Mouse (Mus musculus): ENCODE measurements around the gene Plek2. TPM values are rescaled to one million over a fixed set of nuclear protein-coding genes. Genes with fewer than 3 reads are reported as not detected.
"Not testable (repeated sequence)": the region's sequence is repeated elsewhere in the genome, so short reads cannot be mapped to it uniquely, and the experiment has no call there.

The Plek2 gene
- polyA plus RNA-seq, 1 experiment from 2014 or later = 3.8 TPM

GRCm38 (mm10) chr12:78936494-78936893 is 29.7 kb upstream of the Plek2 start:
- ATAC-seq = no peak
- Histone ChIP-seq H3K27me3 (ENCODE audit: control insufficient read depth, insufficient read depth, low read depth, low read length) (no peaks in the 10 kb centered on the region), H3K9me3 (replicated peaks; ENCODE audit: control insufficient read depth, low read length, poor library complexity, severe bottlenecking) (no peaks in the 10 kb centered on the region), H3K4me3 (ENCODE audit: low read depth, low read length) (no peak overlapping the region), H3K27ac (ENCODE audit: low read length) (no peak overlapping the region), H3K4me2 (ENCODE audit: low read length) (no peak overlapping the region), H3K36me3 (ENCODE audit: control insufficient read depth, insufficient read depth, low read length) (no peaks in the 10 kb centered on the region), H3K4me1 (ENCODE audit: control insufficient read depth, insufficient read depth, low read length) (no peaks in the 10 kb centered on the region), H3K9ac (ENCODE audit: low read depth, low read length) (no peak overlapping the region)
- WGBS = 62% methylated on average over 4 of the region's 4 CpGs

- no peak overlapping the region for H3K4me3 ChIP-seq (ENCODE audit: low read depth, low read length)
- H3K4me2 ChIP-seq (ENCODE audit: low read length) = no peak overlapping the region
- H3K27ac ChIP-seq (ENCODE audit: low read length) = no peak overlapping the region
- no peaks in the 10 kb centered on the region for H3K36me3 ChIP-seq (ENCODE audit: control insufficient read depth, insufficient read depth, low read length)
- no peaks in the 10 kb centered on the region for H3K4me1 ChIP-seq (ENCODE audit: control insufficient read depth, insufficient read depth, low read length)
- H3K9me3 ChIP-seq (replicated peaks; ENCODE audit: control insufficient read depth, low read length, poor library complexity, severe bottlenecking) = no peaks in the 10 kb centered on the region
- H3K9ac ChIP-seq (ENCODE audit: low read depth, low read length) = no peak overlapping the region
- H3K27me3 ChIP-seq (ENCODE audit: control insufficient read depth, insufficient read depth, low read depth, low read length) = no peaks in the 10 kb centered on the region
- 86% methylated on average over 1 of the region's 1 CpGs for WGBS
- ATAC-seq = no peak
Observed at GRCm38 (mm10) chr12:78929900-78930299, 23.1 kb upstream of the Plek2 start.

GRCm38 (mm10) chr12:78927287-78927686 is 20.5 kb upstream of the Plek2 start:
- Histone ChIP-seq H3K36me3 (ENCODE audit: control insufficient read depth, insufficient read depth, low read length) (no peaks in the 10 kb centered on the region), H3K9ac (ENCODE audit: low read depth, low read length) (no peak overlapping the region), H3K27me3 (ENCODE audit: control insufficient read depth, insufficient read depth, low read depth, low read length) (no peaks in the 10 kb centered on the region), H3K4me1 (ENCODE audit: control insufficient read depth, insufficient read depth, low read length) (no peaks in the 10 kb centered on the region), H3K4me2 (ENCODE audit: low read length) (no peak overlapping the region), H3K27ac (ENCODE audit: low read length) (no peak overlapping the region), H3K9me3 (replicated peaks; ENCODE audit: control insufficient read depth, low read length, poor library complexity, severe bottlenecking) (no peaks in the 10 kb centered on the region), H3K4me3 (ENCODE audit: low read depth, low read length) (no peak overlapping the region)
- no peak for ATAC-seq
- WGBS = 77% methylated on average over 5 of the region's 5 CpGs

GRCm38 (mm10) chr12:78923539-78924189 is 16.9 kb upstream of the Plek2 start:
- H3K4me3 ChIP-seq (ENCODE audit: low read depth, low read length) = no peak overlapping the region

GRCm38 (mm10) chr12:78922977-78923376 is 16.2 kb upstream of the Plek2 start:
- H3K9me3 ChIP-seq (replicated peaks; ENCODE audit: control insufficient read depth, low read length, poor library complexity, severe bottlenecking); H3K27me3 ChIP-seq (ENCODE audit: control insufficient read depth, insufficient read depth, low read depth, low read length); H3K4me2 ChIP-seq (ENCODE audit: low read length); H3K27ac ChIP-seq (ENCODE audit: low read length); H3K36me3 ChIP-seq (ENCODE audit: control insufficient read depth, insufficient read depth, low read length); ATAC-seq; H3K9ac ChIP-seq (ENCODE audit: low read depth, low read length); H3K4me1 ChIP-seq (ENCODE audit: control insufficient read depth, insufficient read depth, low read length); H3K4me3 ChIP-seq (ENCODE audit: low read depth, low read length): not testable (repeated sequence)

More at GRCm38 (mm10) chr12:78923539-78924189, 16.9 kb upstream of the Plek2 start:
- H3K27me3 ChIP-seq (ENCODE audit: control insufficient read depth, insufficient read depth, low read depth, low read length) = no peaks in the 10 kb centered on the region
- no peaks in the 10 kb centered on the region for H3K4me1 ChIP-seq (ENCODE audit: control insufficient read depth, insufficient read depth, low read length)
- no peak for ATAC-seq
- H3K27ac ChIP-seq (ENCODE audit: low read length) = no peak overlapping the region
- H3K9ac ChIP-seq (ENCODE audit: low read depth, low read length) = no peak overlapping the region
- H3K36me3 ChIP-seq (ENCODE audit: control insufficient read depth, insufficient read depth, low read length) = no peaks in the 10 kb centered on the region
- no peaks in the 10 kb centered on the region for H3K9me3 ChIP-seq (replicated peaks; ENCODE audit: control insufficient read depth, low read length, poor library complexity, severe bottlenecking)
- WGBS = 92% methylated on average over 7 of the region's 7 CpGs
- no peak overlapping the region for H3K4me2 ChIP-seq (ENCODE audit: low read length)

- Histone ChIP-seq H3K4me2 (ENCODE audit: low read length) (no peak overlapping the region), H3K27ac (ENCODE audit: low read length) (no peak overlapping the region), H3K27me3 (ENCODE audit: control insufficient read depth, insufficient read depth, low read depth, low read length) (no peaks in the 10 kb centered on the region), H3K4me1 (ENCODE audit: control insufficient read depth, insufficient read depth, low read length) (no peaks in the 10 kb centered on the region), H3K36me3 (ENCODE audit: control insufficient read depth, insufficient read depth, low read length) (no peaks in the 10 kb centered on the region), H3K4me3 (ENCODE audit: low read depth, low read length) (no peak overlapping the region), H3K9ac (ENCODE audit: low read depth, low read length) (no peak overlapping the region), H3K9me3 (replicated peaks; ENCODE audit: control insufficient read depth, low read length, poor library complexity, severe bottlenecking) (no peaks in the 10 kb centered on the region)
- whole genome bisulfite sequencing = 85% methylated on average over 3 of the region's 3 CpGs
- ATAC-seq = no peak
Observed at GRCm38 (mm10) chr12:78922058-78922457, 15.3 kb upstream of the Plek2 start.

- H3K9me3 ChIP-seq (replicated peaks; ENCODE audit: control insufficient read depth, low read length, poor library complexity, severe bottlenecking) = no peaks in the 10 kb centered on the region
- no peaks in the 10 kb centered on the region for H3K36me3 ChIP-seq (ENCODE audit: control insufficient read depth, insufficient read depth, low read length)
- H3K9ac ChIP-seq (ENCODE audit: low read depth, low read length) = no peak overlapping the region
- no peaks in the 10 kb centered on the region for H3K4me1 ChIP-seq (ENCODE audit: control insufficient read depth, insufficient read depth, low read length)
- no peak overlapping the region for H3K4me2 ChIP-seq (ENCODE audit: low read length)
- H3K27me3 ChIP-seq (ENCODE audit: control insufficient read depth, insufficient read depth, low read depth, low read length) = no peaks in the 10 kb centered on the region
- WGBS = 79% methylated on average over 4 of the region's 4 CpGs
- H3K27ac ChIP-seq (ENCODE audit: low read length) = no peak overlapping the region
- H3K4me3 ChIP-seq (ENCODE audit: low read depth, low read length) = no peak overlapping the region
- ATAC-seq = no peak
Observed at GRCm38 (mm10) chr12:78921421-78921820, 14.7 kb upstream of the Plek2 start.

GRCm38 (mm10) chr12:78919079-78919712 is 12.4 kb upstream of the Plek2 start:
- Histone ChIP-seq H3K36me3 (ENCODE audit: control insufficient read depth, insufficient read depth, low read length) (no peaks in the 10 kb centered on the region), H3K4me3 (ENCODE audit: low read depth, low read length) (no peak overlapping the region), H3K9ac (ENCODE audit: low read depth, low read length) (no peak overlapping the region), H3K9me3 (replicated peaks; ENCODE audit: control insufficient read depth, low read length, poor library complexity, severe bottlenecking) (no peaks in the 10 kb centered on the region), H3K27me3 (ENCODE audit: control insufficient read depth, insufficient read depth, low read depth, low read length) (no peaks in the 10 kb centered on the region), H3K4me1 (ENCODE audit: control insufficient read depth, insufficient read depth, low read length) (no peaks in the 10 kb centered on the region), H3K4me2 (ENCODE audit: low read length) (peak overlapping the region; percentile 35), H3K27ac (ENCODE audit: low read length) (no peak overlapping the region)
- 37% methylated on average over 16 of the region's 16 CpGs for WGBS
- ATAC-seq = peak; percentile 72

- Histone ChIP-seq H3K4me1 (ENCODE audit: control insufficient read depth, insufficient read depth, low read length) (no peaks in the 10 kb centered on the region), H3K9me3 (replicated peaks; ENCODE audit: control insufficient read depth, low read length, poor library complexity, severe bottlenecking) (no peaks in the 10 kb centered on the region), H3K27ac (ENCODE audit: low read length) (no peak overlapping the region), H3K27me3 (ENCODE audit: control insufficient read depth, insufficient read depth, low read depth, low read length) (peaks cover 4% of the 10 kb centered on the region; the same call in 1 of the 2 replicates), H3K4me2 (ENCODE audit: low read length) (peak overlapping the region; percentile 42), H3K9ac (ENCODE audit: low read depth, low read length) (no peak overlapping the region), H3K4me3 (ENCODE audit: low read depth, low read length) (no peak overlapping the region), H3K36me3 (ENCODE audit: control insufficient read depth, insufficient read depth, low read length) (no peaks in the 10 kb centered on the region)
- peak; percentile 84 for ATAC-seq
- 15% methylated on average over 10 of the region's 11 CpGs for WGBS
Observed at GRCm38 (mm10) chr12:78918227-78919078, 11.7 kb upstream of the Plek2 start.
